Mouse (Mus musculus): ENCODE measurements around the gene Lime1. TPM values are rescaled to one million over a fixed set of nuclear protein-coding genes. Genes with fewer than 3 reads are reported as not detected.

Lime1 gene
- total RNA-seq, 1 experiment: 30.8 TPM

GRCm38 (mm10) chr2:181413141-181413540 is 33.3 kb downstream of the Lime1 start:
- Histone ChIP-seq H3K9me3 (ENCODE audit: control insufficient read depth, insufficient read depth, low read depth, low read length) (no peaks in the 10 kb centered on the region), H3K4me3 (ENCODE audit: insufficient read depth in 1 of 2, low read depth in 1 of 2, low read length in 2 of 2, poor library complexity in 1 of 2, severe bottlenecking in 1 of 2) (no peak overlapping the region), H3K27ac (ENCODE audit: insufficient read depth, low read depth, low read length, poor library complexity, severe bottlenecking) (no peak overlapping the region), H3K36me3 (ENCODE audit: control insufficient read depth, insufficient read depth, low read length, poor library complexity, severe bottlenecking) (no peaks in the 10 kb centered on the region), H3K4me1 (ENCODE audit: control insufficient read depth in 2 of 2, insufficient read depth in 2 of 2, low read length in 2 of 2, poor library complexity in 1 of 2) (peaks cover 0 to 7% of the 10 kb centered on the region in 2 experiments; a peak in 2 of 4 replicates), H3K9ac (ENCODE audit: insufficient read depth, low read depth, low read length, poor library complexity, severe bottlenecking) (no peak overlapping the region)
- DNase-seq (ENCODE audit: low read depth, low spot score): no peak
- TF ChIP-seq ZC3H11A (IDR thresholded peaks at IDR 0.05; ENCODE audit: borderline replicate concordance, low read depth, low read length): no peak
- no peak for TF ChIP-seq HCFC1 (IDR thresholded peaks at IDR 0.05; ENCODE audit: borderline replicate concordance, insufficient read depth, low read length)
- in situ Hi-C loops (cut with MboI; ENCODE audit: low sequenced_read_pairs in 2 of 2, unreplicated experiment in 2 of 2): no loop called here

GRCm38 (mm10) chr2:181415945-181416344 is 36.1 kb downstream of the Lime1 start:
- TF ChIP-seq MAFK (IDR thresholded peaks at IDR 0.05; ENCODE audit: insufficient read depth, low read depth, low read length) (no peak), ZC3H11A (IDR thresholded peaks at IDR 0.05; ENCODE audit: borderline replicate concordance, low read depth, low read length) (no peak), CHD2 (IDR thresholded peaks at IDR 0.05; ENCODE audit: low read depth, low read length) (no peak), ZNF384 (IDR thresholded peaks at IDR 0.05; ENCODE audit: low read depth, low read length) (no peak), HCFC1 (IDR thresholded peaks at IDR 0.05; ENCODE audit: borderline replicate concordance, insufficient read depth, low read length) (no peak)
- in situ Hi-C loops (cut with MboI; ENCODE audit: low sequenced_read_pairs in 2 of 2, unreplicated experiment in 2 of 2): no loop called here
- H3K9ac ChIP-seq (ENCODE audit: insufficient read depth, low read depth, low read length, poor library complexity, severe bottlenecking): no peak overlapping the region

GRCm38 (mm10) chr2:181419359-181419758 is 39.5 kb downstream of the Lime1 start:
- no peak for DNase-seq (ENCODE audit: low read depth, low spot score)
- H3K4me1 ChIP-seq (ENCODE audit: control insufficient read depth in 2 of 2, insufficient read depth in 2 of 2, low read length in 2 of 2, poor library complexity in 1 of 2): no peaks in the 10 kb centered on the region
- H3K4me3 ChIP-seq (ENCODE audit: insufficient read depth in 1 of 2, low read depth in 1 of 2, low read length in 2 of 2, poor library complexity in 1 of 2, severe bottlenecking in 1 of 2): no peak overlapping the region
- H3K9me3 ChIP-seq (ENCODE audit: control insufficient read depth, insufficient read depth, low read depth, low read length): no peaks in the 10 kb centered on the region
- in situ Hi-C loops (cut with MboI; ENCODE audit: low sequenced_read_pairs in 2 of 2, unreplicated experiment in 2 of 2): no loop called here
- H3K9ac ChIP-seq (ENCODE audit: insufficient read depth, low read depth, low read length, poor library complexity, severe bottlenecking): no peak overlapping the region
- H3K36me3 ChIP-seq (ENCODE audit: control insufficient read depth, insufficient read depth, low read length, poor library complexity, severe bottlenecking): no peaks in the 10 kb centered on the region
- H3K27ac ChIP-seq (ENCODE audit: insufficient read depth, low read depth, low read length, poor library complexity, severe bottlenecking): no peak overlapping the region
- no peak for TF ChIP-seq MAFK (IDR thresholded peaks at IDR 0.05; ENCODE audit: insufficient read depth, low read depth, low read length)
- TF ChIP-seq CHD2 (IDR thresholded peaks at IDR 0.05; ENCODE audit: low read depth, low read length): no peak
- no peak for TF ChIP-seq HCFC1 (IDR thresholded peaks at IDR 0.05; ENCODE audit: borderline replicate concordance, insufficient read depth, low read length)
- TF ChIP-seq ZC3H11A (IDR thresholded peaks at IDR 0.05; ENCODE audit: borderline replicate concordance, low read depth, low read length): no peak
- TF ChIP-seq ZNF384 (IDR thresholded peaks at IDR 0.05; ENCODE audit: low read depth, low read length): no peak

More at GRCm38 (mm10) chr2:181415945-181416344, 36.1 kb downstream of the Lime1 start:
- H3K4me3 ChIP-seq (ENCODE audit: insufficient read depth in 1 of 2, low read depth in 1 of 2, low read length in 2 of 2, poor library complexity in 1 of 2, severe bottlenecking in 1 of 2): no peak overlapping the region
- H3K4me1 ChIP-seq (ENCODE audit: control insufficient read depth in 2 of 2, insufficient read depth in 2 of 2, low read length in 2 of 2, poor library complexity in 1 of 2): peaks cover 0 to under 1% of the 10 kb centered on the region in 2 experiments; a peak in 1 of 4 replicates
- DNase-seq (ENCODE audit: low read depth, low spot score): no peak
- H3K9me3 ChIP-seq (ENCODE audit: control insufficient read depth, insufficient read depth, low read depth, low read length): no peaks in the 10 kb centered on the region
- no peaks in the 10 kb centered on the region for H3K36me3 ChIP-seq (ENCODE audit: control insufficient read depth, insufficient read depth, low read length, poor library complexity, severe bottlenecking)
- H3K27ac ChIP-seq (ENCODE audit: insufficient read depth, low read depth, low read length, poor library complexity, severe bottlenecking): no peak overlapping the region

- no peak for DNase-seq (ENCODE audit: low read depth, low spot score)
- Histone ChIP-seq H3K27ac (ENCODE audit: insufficient read depth, low read depth, low read length, poor library complexity, severe bottlenecking) (no peak overlapping the region), H3K36me3 (ENCODE audit: control insufficient read depth, insufficient read depth, low read length, poor library complexity, severe bottlenecking) (no peaks in the 10 kb centered on the region), H3K9me3 (ENCODE audit: control insufficient read depth, insufficient read depth, low read depth, low read length) (no peaks in the 10 kb centered on the region), H3K9ac (ENCODE audit: insufficient read depth, low read depth, low read length, poor library complexity, severe bottlenecking) (no peak overlapping the region), H3K4me3 (ENCODE audit: insufficient read depth in 1 of 2, low read depth in 1 of 2, low read length in 2 of 2, poor library complexity in 1 of 2, severe bottlenecking in 1 of 2) (no peak overlapping the region), H3K4me1 (ENCODE audit: control insufficient read depth in 2 of 2, insufficient read depth in 2 of 2, low read length in 2 of 2, poor library complexity in 1 of 2) (no peaks in the 10 kb centered on the region)
- no peak for TF ChIP-seq MAFK (IDR thresholded peaks at IDR 0.05; ENCODE audit: insufficient read depth, low read depth, low read length)
- no peak for TF ChIP-seq ZC3H11A (IDR thresholded peaks at IDR 0.05; ENCODE audit: borderline replicate concordance, low read depth, low read length)
- TF ChIP-seq ZNF384 (IDR thresholded peaks at IDR 0.05; ENCODE audit: low read depth, low read length): no peak
- no peak for TF ChIP-seq CHD2 (IDR thresholded peaks at IDR 0.05; ENCODE audit: low read depth, low read length)
- TF ChIP-seq HCFC1 (IDR thresholded peaks at IDR 0.05; ENCODE audit: borderline replicate concordance, insufficient read depth, low read length): no peak
- in situ Hi-C loops (cut with MboI; ENCODE audit: low sequenced_read_pairs in 2 of 2, unreplicated experiment in 2 of 2): no loop called here
Observed at GRCm38 (mm10) chr2:181420426-181420825, 40.5 kb downstream of the Lime1 start.

Data from ES-E14 (cell line).